Mouse (Mus musculus) cerebellum, adult 9-11 months (tissue): ENCODE measurements around the gene Chadl.

Source experiments
- DNase-seq: peaks from one replicate; pipeline ENCODE4 v3.0.0; 2022

The Chadl gene

GRCm38 (mm10) chr15:81700161-81700560 is 3.1 kb upstream of the Chadl start:
- DNase-seq, result no peak

GRCm38 (mm10) chr15:81698532-81698931 is 1.4 kb upstream of the Chadl start:
- DNase-seq, result no peak

- DNase-seq, result no peak
Observed at GRCm38 (mm10) chr15:81697847-81698246, 760 bp upstream of the Chadl start.

- no peak for DNase-seq
Observed at GRCm38 (mm10) chr15:81694891-81695290, 2.2 kb downstream of the Chadl start.

- peak; percentile 89 for DNase-seq
Observed at GRCm38 (mm10) chr15:81693967-81694881, 2.9 kb downstream of the Chadl start.

- peak; percentile 28 for DNase-seq
Observed at GRCm38 (mm10) chr15:81693366-81693966, 3.6 kb downstream of the Chadl start.

GRCm38 (mm10) chr15:81680301-81680805 is 16.7 kb downstream of the Chadl start:
- no peak for DNase-seq

GRCm38 (mm10) chr15:81676637-81677036 is 20.4 kb downstream of the Chadl start:
- DNase-seq, result no peak

GRCm38 (mm10) chr15:81670231-81670640 is 26.9 kb downstream of the Chadl start:
- peak; percentile 27 for DNase-seq

GRCm38 (mm10) chr15:81666957-81667356 is 30.1 kb downstream of the Chadl start:
- DNase-seq, result no peak

GRCm38 (mm10) chr15:81663697-81664561 is 33.2 kb downstream of the Chadl start, which contains the start of gene L3mbtl2:
Gene L3mbtl2 (plus strand): TSS chr15:81663889.
- DNase-seq, result peak; percentile 91

GRCm38 (mm10) chr15:81663281-81663680 is 33.8 kb downstream of the Chadl start:
- DNase-seq, result no peak

- no peak for DNase-seq
Observed at GRCm38 (mm10) chr15:81661701-81662100, 35.4 kb downstream of the Chadl start.

GRCm38 (mm10) chr15:81650636-81651035 is 46.5 kb downstream of the Chadl start:
- peak; percentile 84 for DNase-seq

- DNase-seq, result peak; percentile 78
Observed at GRCm38 (mm10) chr15:81649516-81650455, 47.3 kb downstream of the Chadl start.
